8 mouse cellular contexts compared by ENCODE assay signal in genomic region chr6:34353658-34354353, GRCm38 (mm10). TPM values are rescaled to one million over a fixed set of nuclear protein-coding genes. Genes with fewer than 3 reads are reported as not detected.
DNase-seq lines count a peak whose midpoint lies in the region; ATAC-seq and TF ChIP-seq lines count a peak whose summit lies in the region.

Akr1b8 (plus strand) TSS chr6:34354119.

- DNase-seq in 3T3-L1 (ENCODE audit: low read depth, low spot score) (peak; percentile 83), adipocyte (ENCODE audit: low spot score) (peak; percentile 75)
- DNase-seq in embryo, embryonic 11 days = peak; percentile 40
- DNase-seq in hindbrain, embryonic 10.5 days (ENCODE audit: low spot score) = peak; percentile 56
- peak; percentile 37 for DNase-seq in liver, postnatal 0 days
- DNase-seq in right cerebral cortex, postnatal 14 days = no peak
- DNase-seq in thymus, postnatal 25 days = no peak

- no peak for TF ChIP-seq EP300 in liver, postnatal 0 days (IDR thresholded peaks at IDR 0.05; ENCODE audit: low read depth)

- H3K9ac ChIP-seq in liver, postnatal 0 days (replicated peaks) = no peak within 1 kb of the TSS

- H3K4me3 ChIP-seq in hindbrain, embryonic 10.5 days = peak within 1 kb of the TSS; percentile 49
- no peak within 1 kb of the TSS for H3K4me3 ChIP-seq in liver, postnatal 0 days (ENCODE audit: low read depth, low read length)

- H3K27ac ChIP-seq in hindbrain, embryonic 10.5 days = peak within 1 kb of the TSS; percentile 87
- peak within 1 kb of the TSS; percentile 31; the same call in 1 of the 2 replicates for H3K27ac ChIP-seq in liver, postnatal 0 days (ENCODE audit: low read depth)

- 0 out of 2 replicates have a peak, but pooled peaks have one; percentile 36 for ATAC-seq in liver, postnatal 0 days
- no peak for ATAC-seq in activated CD4-positive, CD25-positive, alpha-beta regulatory T cell, adult 4 months

- H3K4me2 ChIP-seq in liver, postnatal 0 days (ENCODE audit: low read depth, low read length) = peak within 1 kb of the TSS; percentile 61

- no peaks in the 10 kb centered on the region for H3K9me3 ChIP-seq in hindbrain, embryonic 10.5 days
- no peaks in the 10 kb centered on the region for H3K9me3 ChIP-seq in liver, postnatal 0 days (ENCODE audit: low read length)

- WGBS in hindbrain, embryonic 10.5 days = 16% methylated on average over 16 of the region's 16 CpGs
- WGBS in liver, postnatal 0 days (ENCODE audit: insufficient replicate concordance) = 22% methylated on average over 16 of the region's 16 CpGs

- H3K36me3 ChIP-seq in hindbrain, embryonic 10.5 days = peaks cover 8% of the 10 kb centered on the region; the same call in 1 of the 2 replicates
- no peaks in the 10 kb centered on the region for H3K36me3 ChIP-seq in liver, postnatal 0 days (replicated peaks; ENCODE audit: insufficient read depth, low read length)

- no peak for TF ChIP-seq CTCF in liver, postnatal 0 days (IDR thresholded peaks at IDR 0.05; ENCODE audit: low read depth)

- no peaks in the 10 kb centered on the region for H3K27me3 ChIP-seq in hindbrain, embryonic 10.5 days (ENCODE audit: insufficient read depth, poor library complexity, severe bottlenecking)
- no peaks in the 10 kb centered on the region for H3K27me3 ChIP-seq in liver, postnatal 0 days (ENCODE audit: insufficient read depth, low read length)

- H3K4me1 ChIP-seq in hindbrain, embryonic 10.5 days (replicated peaks) = peaks cover 27% of the 10 kb centered on the region
- no peaks in the 10 kb centered on the region for H3K4me1 ChIP-seq in liver, postnatal 0 days (ENCODE audit: insufficient read depth)

RNA-seq across cellular contexts. Expression of gene Akr1b8, which starts in this region (rescaled TPM):
- polyA plus RNA-seq in hindbrain, embryonic 10.5 days (2016; fragmentation: Nextera tagmentation; extraction: Ambion mirVana) = 27.2 and 29.1 TPM in 2 replicates
- 7.2 and 8.1 TPM in 2 replicates for polyA plus RNA-seq in liver, postnatal 0 days (2015; fragmentation: Nextera tagmentation; extraction: Ambion mirVana)
- not detected for polyA plus RNA-seq in activated CD4-positive, CD25-positive, alpha-beta regulatory T cell, adult 4 months (2017; shearing (Covaris generic))

Comparison
In these comparisons a context has a peak if more than half of its experiments do, and no peak if none do; other contexts are left out.
1. DNase-seq: peak in 3T3-L1 (single experiment), adipocyte (single experiment), embryo, embryonic 11 days (single experiment), hindbrain, embryonic 10.5 days (single experiment) and liver, postnatal 0 days (single experiment); none in right cerebral cortex, postnatal 14 days (single experiment) and thymus, postnatal 25 days (single experiment).